In the genomic region with DNA sequence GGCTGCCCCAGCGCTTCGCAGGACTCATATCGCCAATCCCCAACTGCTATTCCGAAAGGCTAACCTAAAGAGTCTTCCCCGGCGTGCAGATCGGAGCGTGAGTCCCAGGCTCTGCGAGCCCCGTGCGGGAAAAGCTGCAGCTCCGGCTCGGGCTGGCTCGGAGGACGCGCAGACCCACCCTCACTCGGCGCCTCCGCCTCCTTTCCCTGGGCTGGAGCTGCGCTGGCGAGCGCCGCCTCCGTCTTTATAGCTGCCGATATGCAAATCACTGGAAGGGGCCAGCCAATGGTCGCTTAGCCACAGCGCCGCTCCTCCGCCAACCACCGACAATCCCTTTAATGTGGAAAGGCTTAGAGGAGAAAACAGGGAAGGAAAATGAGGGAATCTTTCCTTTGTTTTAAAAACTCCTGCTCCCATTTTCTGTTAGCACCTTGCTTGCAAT, we compare ENCODE assay signal across 9 mouse cellular contexts. TPM values are rescaled to one million over a fixed set of nuclear protein-coding genes. Genes with fewer than 3 reads are reported as not detected.
A peak's percentile ranks its signal among the peaks of the same experiment; 100 is the strongest.
DNase-seq lines count a peak whose midpoint lies in the region; ATAC-seq and TF ChIP-seq lines count a peak whose summit lies in the region.
"Had no signal": no experiment of that assay in that cellular context is flagged by ENCODE, and none has a peak within 500 bp of the region (broad histone marks: within the 10 kb centered on the region; RNA-seq: fewer than 3 reads in every experiment).

A gene (minus strand): TSS at position 219 of the 442 bp plus-strand sequence.

- H3K9ac ChIP-seq in liver, embryonic 16.5 days (ENCODE audit: low read depth, low read length): no peak within 1 kb of the TSS

- H3K27ac ChIP-seq in cerebellum, adult 2 months (ENCODE audit: insufficient read depth, low read length): no peak within 1 kb of the TSS
- peak within 1 kb of the TSS; percentile 93 for H3K27ac ChIP-seq in layer of hippocampus, adult 2 months
- no peak within 1 kb of the TSS for H3K27ac ChIP-seq in liver, embryonic 16.5 days (ENCODE audit: low read length)
- H3K27ac ChIP-seq in olfactory bulb, adult 2 months (ENCODE audit: insufficient read depth, low read depth, low read length): peak within 1 kb of the TSS; percentile 52

- H3K4me1 ChIP-seq in cerebellum, adult 2 months (ENCODE audit: control insufficient read depth, insufficient read depth, low read length): peaks cover 3% of the 10 kb centered on the region; the same call in 1 of the 2 replicates
- no peaks in the 10 kb centered on the region; the same call in 1 of the 2 replicates for H3K4me1 ChIP-seq in liver, embryonic 16.5 days (ENCODE audit: control insufficient read depth, low read depth, low read length)
- peaks cover 27% of the 10 kb centered on the region for H3K4me1 ChIP-seq in olfactory bulb, adult 2 months (ENCODE audit: control insufficient read depth, insufficient read depth, low read length)

- TF ChIP-seq CTCF in cerebellum, adult 2 months (IDR thresholded peaks at IDR 0.05; ENCODE audit: borderline replicate concordance, insufficient read depth, low read depth, low read length): no peak
- peak; percentile 31 for TF ChIP-seq CTCF in layer of hippocampus, adult 2 months (conservative IDR thresholded peaks at IDR 0.05)
- no peak for TF ChIP-seq CTCF in olfactory bulb, adult 2 months (IDR thresholded peaks at IDR 0.05; ENCODE audit: insufficient read depth, low read depth, low read length)

- WGBS in cerebellum, adult 2 months: under 1% methylated on average over 30 of the region's 30 CpGs
- WGBS in liver, embryonic 16.5 days (ENCODE audit: insufficient replicate concordance): under 1% methylated on average over 30 of the region's 30 CpGs
- under 1% methylated on average over 30 of the region's 30 CpGs for WGBS in olfactory bulb, adult 2 months

- H3K9me3 ChIP-seq in liver, embryonic 16.5 days (replicated peaks; ENCODE audit: control insufficient read depth, low read length): no peaks in the 10 kb centered on the region

- peak; percentile 50; the same call in 1 of the 2 replicates for TF ChIP-seq POLR2A in cerebellum, adult 2 months (IDR thresholded peaks at IDR 0.05; ENCODE audit: borderline replicate concordance, insufficient read depth, low read length)
- TF ChIP-seq POLR2A in olfactory bulb, adult 2 months (IDR thresholded peaks at IDR 0.05; ENCODE audit: insufficient read depth, low read depth, low read length): peak; percentile 97

- peak within 1 kb of the TSS; percentile 57 for H3K4me3 ChIP-seq in cerebellum, adult 2 months (replicated peaks; ENCODE audit: insufficient read depth, low read depth, low read length)
- peak within 1 kb of the TSS; percentile 68 for H3K4me3 ChIP-seq in layer of hippocampus, adult 2 months
- peak within 1 kb of the TSS; percentile 17; the same call in 1 of the 2 replicates for H3K4me3 ChIP-seq in liver, embryonic 16.5 days (ENCODE audit: low read depth, low read length)
- H3K4me3 ChIP-seq in olfactory bulb, adult 2 months (ENCODE audit: insufficient read depth, low read depth, low read length): peak within 1 kb of the TSS; percentile 57

- H3K27me3 ChIP-seq in cerebellum, adult 2 months (ENCODE audit: control insufficient read depth, insufficient read depth, low read length): peaks cover 11% of the 10 kb centered on the region; the same call in 1 of the 2 replicates
- peaks cover 82% of the 10 kb centered on the region for H3K27me3 ChIP-seq in liver, embryonic 16.5 days (ENCODE audit: control insufficient read depth, insufficient read depth, low read depth, low read length)
- H3K27me3 ChIP-seq: CH12.LX had no signal

- DNase-seq in ES-CJ7 (ENCODE audit: low read depth, low spot score): peak; percentile 93
- DNase-seq in cerebellum, adult 2 months: peak; percentile 83 to 84
- DNase-seq in forelimb bud, embryonic 11.5 days (ENCODE audit: low read depth, low spot score): peak; percentile 89
- peak; percentile 79 for DNase-seq in heart, postnatal 4 days
- DNase-seq in layer of hippocampus, adult 2 months (ENCODE audit: low spot score in 2 of 2): peak; percentile 93
- DNase-seq in thymus, postnatal 25 days: peak; percentile 50

- peak within 1 kb of the TSS; percentile 46 for H3K4me2 ChIP-seq in liver, embryonic 16.5 days (ENCODE audit: low read depth, low read length)

- no peaks in the 10 kb centered on the region for H3K36me3 ChIP-seq in liver, embryonic 16.5 days (ENCODE audit: control insufficient read depth, insufficient read depth)

- no peak for ATAC-seq in liver, embryonic 16.5 days (ENCODE audit: low read depth)

RNA-seq across cellular contexts. Expression of the gene that starts here (rescaled TPM):
- 5.2 and 5.6 TPM in 2 replicates for polyA plus RNA-seq in cerebellum, adult 2 months (2012; rRNA removed)
- total RNA-seq in heart, postnatal 4 days (2021): under 1 TPM in 1 of 2 experiments, not detected in 1; 0.19 TPM
- 10 to 100 TPM; 75.7 to 81.7 TPM for total RNA-seq in layer of hippocampus, adult 2 months (2021)
- not detected in 2 replicates for polyA plus RNA-seq in liver, embryonic 16.5 days (2015; fragmentation: Nextera tagmentation; extraction: Ambion mirVana)
- polyA plus RNA-seq in olfactory bulb, adult 2 months (2012; ENCODE audit: insufficient read depth, insufficient read length, low replicate concordance, missing spikeins): not detected in 2 replicates
- total RNA-seq: CH12.LX had no signal

Comparison
In these comparisons a context has a peak if more than half of its experiments do, and no peak if none do; other contexts are left out.
1. RNA of the gene that starts here (total RNA-seq): 75.7 to 81.7 TPM in layer of hippocampus, adult 2 months; 0.19 TPM in heart, postnatal 4 days; every median in the first group is over 10 times any median in the second.
2. Peak in DNase-seq in heart, postnatal 4 days; RNA of the gene not detected or under 1 TPM.
3. H3K27ac ChIP-seq: peak in layer of hippocampus, adult 2 months (single experiment) and olfactory bulb, adult 2 months (single experiment); none in cerebellum, adult 2 months (single experiment) and liver, embryonic 16.5 days (single experiment).
4. H3K4me3 ChIP-seq: peak in every context shown above with its lines; median percentile 68 in layer of hippocampus, adult 2 months; 57 in cerebellum, adult 2 months; 57 in olfactory bulb, adult 2 months; 17 in liver, embryonic 16.5 days.
5. Peak in every context shown above with its lines, with median percentiles within 50 percentile points of each other: DNase-seq.